8 mouse cellular contexts compared by ENCODE assay signal in genomic region chr1:106602941-106603340, GRCm38 (mm10).
A peak's percentile ranks its signal among the peaks of the same experiment; 100 is the strongest.
DNase-seq lines count a peak whose midpoint lies in the region; ATAC-seq and TF ChIP-seq lines count a peak whose summit lies in the region.

No protein-coding gene starts in this region.

- TF ChIP-seq POLR2A in thymus, adult 2 months (IDR thresholded peaks at IDR 0.05; ENCODE audit: control insufficient read depth, extremely low read depth, insufficient read depth, low read length, poor library complexity) = no peak

- H3K4me3 ChIP-seq in forebrain, embryonic 13.5 days = no peak overlapping the region
- H3K4me3 ChIP-seq in forebrain, embryonic 10.5 days = no peak overlapping the region
- no peak overlapping the region for H3K4me3 ChIP-seq in lung, embryonic 16.5 days (ENCODE audit: low read length)
- no peak overlapping the region for H3K4me3 ChIP-seq in embryonic facial prominence, embryonic 13.5 days
- no peak overlapping the region for H3K4me3 ChIP-seq in limb, embryonic 13.5 days
- H3K4me3 ChIP-seq in thymus, adult 2 months (ENCODE audit: control insufficient read depth, insufficient read depth, low read length) = no peak overlapping the region

- no peaks in the 10 kb centered on the region for H3K36me3 ChIP-seq in forebrain, embryonic 13.5 days (ENCODE audit: poor library complexity, severe bottlenecking)
- no peaks in the 10 kb centered on the region for H3K36me3 ChIP-seq in forebrain, embryonic 10.5 days (replicated peaks)
- H3K36me3 ChIP-seq in lung, embryonic 16.5 days (ENCODE audit: control insufficient read depth, insufficient read depth, low read length) = no peaks in the 10 kb centered on the region
- no peaks in the 10 kb centered on the region for H3K36me3 ChIP-seq in embryonic facial prominence, embryonic 13.5 days
- no peaks in the 10 kb centered on the region for H3K36me3 ChIP-seq in limb, embryonic 13.5 days
- no peaks in the 10 kb centered on the region for H3K36me3 ChIP-seq in thymus, adult 2 months (ENCODE audit: control insufficient read depth, insufficient read depth, low read length)

- 34% methylated on average over 6 of the region's 6 CpGs for WGBS in forebrain, embryonic 13.5 days
- 74% methylated on average over 6 of the region's 6 CpGs for WGBS in forebrain, embryonic 10.5 days
- WGBS in lung, embryonic 16.5 days = 15% methylated on average over 6 of the region's 6 CpGs
- WGBS in embryonic facial prominence, embryonic 13.5 days = 31% methylated on average over 6 of the region's 6 CpGs
- WGBS in limb, embryonic 13.5 days = 19% methylated on average over 6 of the region's 6 CpGs
- 90% methylated on average over 6 of the region's 6 CpGs for WGBS in thymus, adult 2 months

- DNase-seq in forebrain, embryonic 10.5 days (ENCODE audit: extremely low spot score, low spot score) = no peak
- no peak for DNase-seq in lung, adult 18-20 months
- DNase-seq in gastrocnemius, adult 18-20 months (ENCODE audit: low spot score) = no peak
- no peak for DNase-seq in thymus, adult 2 months

- no peak overlapping the region for H3K9ac ChIP-seq in forebrain, embryonic 13.5 days
- H3K9ac ChIP-seq in lung, embryonic 16.5 days (ENCODE audit: low read length) = no peak overlapping the region
- no peak overlapping the region for H3K9ac ChIP-seq in embryonic facial prominence, embryonic 13.5 days
- H3K9ac ChIP-seq in limb, embryonic 13.5 days = no peak overlapping the region

- no peaks in the 10 kb centered on the region for H3K9me3 ChIP-seq in forebrain, embryonic 13.5 days (replicated peaks)
- no peaks in the 10 kb centered on the region for H3K9me3 ChIP-seq in forebrain, embryonic 10.5 days
- no peaks in the 10 kb centered on the region for H3K9me3 ChIP-seq in lung, embryonic 16.5 days (ENCODE audit: control insufficient read depth, low read length)
- no peaks in the 10 kb centered on the region for H3K9me3 ChIP-seq in embryonic facial prominence, embryonic 13.5 days
- no peaks in the 10 kb centered on the region for H3K9me3 ChIP-seq in limb, embryonic 13.5 days

- ATAC-seq in forebrain, embryonic 13.5 days = peak; percentile 91
- ATAC-seq in lung, embryonic 16.5 days (ENCODE audit: low read depth) = 0 out of 2 replicates have a peak, but pooled peaks have one; percentile 42
- ATAC-seq in embryonic facial prominence, embryonic 13.5 days (ENCODE audit: insufficient number of reproducible peaks, insufficient read depth, low FRiP score, low TSS enrichment, low read depth) = no peak
- ATAC-seq in limb, embryonic 13.5 days (ENCODE audit: low FRiP score, low read depth) = no peak

- H3K4me2 ChIP-seq in forebrain, embryonic 13.5 days = 0 out of 2 replicates have a peak overlapping the region, but pooled peaks have one; percentile 33
- H3K4me2 ChIP-seq in lung, embryonic 16.5 days (ENCODE audit: low read depth, low read length) = peak overlapping the region; percentile 27
- H3K4me2 ChIP-seq in embryonic facial prominence, embryonic 13.5 days = peak overlapping the region; percentile 16; the same call in 1 of the 2 replicates
- H3K4me2 ChIP-seq in limb, embryonic 13.5 days (replicated peaks) = peak overlapping the region; percentile 14; the same call in 1 of the 2 replicates

- no peaks in the 10 kb centered on the region for H3K27me3 ChIP-seq in forebrain, embryonic 13.5 days
- no peaks in the 10 kb centered on the region for H3K27me3 ChIP-seq in forebrain, embryonic 10.5 days (ENCODE audit: poor library complexity, severe bottlenecking)
- H3K27me3 ChIP-seq in lung, embryonic 16.5 days (ENCODE audit: control insufficient read depth, insufficient read depth, low read depth, low read length) = no peaks in the 10 kb centered on the region
- no peaks in the 10 kb centered on the region for H3K27me3 ChIP-seq in embryonic facial prominence, embryonic 13.5 days
- no peaks in the 10 kb centered on the region for H3K27me3 ChIP-seq in limb, embryonic 13.5 days
- H3K27me3 ChIP-seq in thymus, adult 2 months (ENCODE audit: control insufficient read depth, insufficient read depth, low read length) = no peaks in the 10 kb centered on the region

- H3K4me1 ChIP-seq in forebrain, embryonic 13.5 days = peaks cover 18% of the 10 kb centered on the region
- H3K4me1 ChIP-seq in forebrain, embryonic 10.5 days = peaks cover 11% of the 10 kb centered on the region
- peaks cover 20% of the 10 kb centered on the region for H3K4me1 ChIP-seq in lung, embryonic 16.5 days (replicated peaks; ENCODE audit: control insufficient read depth, insufficient read depth, low read length)
- peaks cover 25% of the 10 kb centered on the region for H3K4me1 ChIP-seq in embryonic facial prominence, embryonic 13.5 days
- H3K4me1 ChIP-seq in limb, embryonic 13.5 days = peaks cover 65% of the 10 kb centered on the region
- peaks cover 8% of the 10 kb centered on the region for H3K4me1 ChIP-seq in thymus, adult 2 months (replicated peaks; ENCODE audit: control insufficient read depth, insufficient read depth, low read length)

- no peak for TF ChIP-seq CTCF in thymus, adult 2 months (IDR thresholded peaks at IDR 0.05; ENCODE audit: borderline replicate concordance, control insufficient read depth, extremely low read depth, insufficient read depth, low read length, poor library complexity)

- H3K27ac ChIP-seq in forebrain, embryonic 13.5 days = peak overlapping the region; percentile 66; the same call in 1 of the 2 replicates
- no peak overlapping the region for H3K27ac ChIP-seq in forebrain, embryonic 10.5 days
- H3K27ac ChIP-seq in lung, embryonic 16.5 days (ENCODE audit: low read length) = peak overlapping the region; percentile 47
- H3K27ac ChIP-seq in embryonic facial prominence, embryonic 13.5 days = peak overlapping the region; percentile 51; the same call in 1 of the 2 replicates
- H3K27ac ChIP-seq in limb, embryonic 13.5 days = peak overlapping the region; percentile 67
- no peak overlapping the region; the same call in 1 of the 2 replicates for H3K27ac ChIP-seq in thymus, adult 2 months (ENCODE audit: control insufficient read depth, insufficient read depth, low read length)

Comparison
In these comparisons a context has a peak if more than half of its experiments do, and no peak if none do; other contexts are left out.
1. H3K27ac ChIP-seq: peak in forebrain, embryonic 13.5 days (single experiment), lung, embryonic 16.5 days (single experiment), embryonic facial prominence, embryonic 13.5 days (single experiment) and limb, embryonic 13.5 days (single experiment); none in forebrain, embryonic 10.5 days (single experiment) and thymus, adult 2 months (single experiment).
2. ATAC-seq: peak in forebrain, embryonic 13.5 days (single experiment) and lung, embryonic 16.5 days (single experiment); none in embryonic facial prominence, embryonic 13.5 days (single experiment) and limb, embryonic 13.5 days (single experiment).
3. Peak in every context shown above with its lines, with median percentiles within 50 percentile points of each other: H3K4me2 ChIP-seq.